Mouse (Mus musculus) megakaryocyte, embryonic 14.5 days (primary cell): ENCODE measurements around the gene Map3k20. TPM values are rescaled to one million over a fixed set of nuclear protein-coding genes. Genes with fewer than 3 reads are reported as not detected.

Source experiments
- H3K27me3 ChIP-seq: replicated peaks from 2 replicates; pipeline ENCODE3; 2012; ENCODE audit warnings: inconsistent platforms
- H3K36me3 ChIP-seq: replicated peaks from 2 replicates; pipeline ENCODE3; 2012; ENCODE audit warnings: low read length, inconsistent platforms, mixed read lengths
- H3K4me1 ChIP-seq: 2 replicates; pipeline ENCODE4 v1.6.1; 2012; ENCODE audit warnings: inconsistent platforms
- H3K4me3 ChIP-seq: replicated peaks from 2 replicates; pipeline ENCODE3; 2012; ENCODE audit warnings: moderate library complexity, mild to moderate bottlenecking, inconsistent platforms
- H3K9me3 ChIP-seq: 2 replicates; pipeline ENCODE4 v1.6.1; 2012; ENCODE audit warnings: inconsistent platforms
- FLI1 ChIP-seq: IDR thresholded peaks from 2 replicates; pipeline ENCODE4 v1.6.1; 2012; ENCODE audit warnings: low read length, inconsistent platforms, mixed read lengths
- GATA1 ChIP-seq: IDR thresholded peaks from 3 replicates; pipeline ENCODE4 v1.6.1; 2012; ENCODE audit warnings: mixed read lengths, low read length, inconsistent platforms, borderline replicate concordance
- polyA plus RNA-seq: library from polyadenylated mRNA; stranded (reverse); fragments of >175 nt; gene quantifications from 2 replicates; pipeline ENCODE4 v1.2.3, GENCODE M21; 2012; ENCODE audit warnings: low replicate concordance; ENCODE audit not compliant: insufficient read depth

The Map3k20 gene
- polyA plus RNA-seq, 1 experiment = 2.8 TPM

DNA sequence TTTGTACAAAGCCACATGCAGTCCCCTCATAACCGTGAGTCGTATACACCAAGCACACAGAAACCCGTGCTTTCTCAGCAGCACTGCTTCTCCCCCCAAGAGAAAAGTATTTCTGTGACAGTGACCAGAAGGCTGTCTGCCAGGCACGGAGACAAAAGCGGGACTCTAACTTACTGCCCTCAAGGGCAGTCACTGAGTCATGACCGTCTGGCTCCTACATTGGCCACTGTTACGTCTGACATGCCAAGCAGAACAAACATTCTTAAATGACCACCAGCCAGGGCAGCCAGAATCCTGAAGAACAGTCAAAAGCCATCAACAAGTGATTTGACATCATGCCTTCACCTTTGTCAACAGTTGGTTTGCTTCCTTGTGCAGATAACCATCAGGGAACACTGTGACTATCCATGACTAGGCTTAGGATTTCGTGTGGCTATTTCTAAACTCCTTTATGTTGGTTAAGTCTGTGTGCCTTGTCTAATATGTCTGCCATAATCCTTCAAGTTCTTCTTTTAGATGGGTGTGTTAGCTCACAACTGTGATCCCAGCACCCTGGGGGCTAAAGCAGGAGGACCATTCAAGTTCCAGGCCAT is 153.6 kb downstream of the Map3k20 start:
- Histone ChIP-seq H3K27me3 (no peaks in the 10 kb centered on the region), H3K9me3 (no peaks in the 10 kb centered on the region), H3K36me3 (peaks cover 89% of the 10 kb centered on the region), H3K4me3 (no peak overlapping the region), H3K4me1 (peaks cover under 1% of the 10 kb centered on the region; the same call in 1 of the 2 replicates)
- TF ChIP-seq FLI1 (no peak), GATA1 (no peak)

DNA sequence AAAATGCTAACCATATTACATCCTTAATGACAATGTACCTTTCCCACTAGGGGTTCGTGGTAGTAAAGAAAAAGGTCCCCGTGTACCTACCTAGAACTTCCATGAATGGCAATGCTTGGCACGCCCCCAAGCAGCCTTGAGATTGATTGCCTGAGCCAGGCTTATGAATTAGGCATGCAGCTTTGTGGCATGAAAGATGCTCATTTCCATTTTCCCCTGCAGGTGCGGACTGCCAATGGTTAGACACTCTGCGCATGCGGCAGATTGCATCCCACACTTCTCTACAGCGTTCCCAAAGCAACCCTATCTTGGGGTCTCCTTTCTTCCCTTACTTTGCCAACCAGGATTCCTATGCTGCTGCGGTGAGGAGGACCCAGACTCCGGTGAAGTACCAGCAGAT is 155.6 kb downstream of the Map3k20 start:
- Histone ChIP-seq H3K4me3 (no peak overlapping the region), H3K4me1 (peaks cover 14% of the 10 kb centered on the region), H3K27me3 (no peaks in the 10 kb centered on the region), H3K36me3 (peaks cover 70% of the 10 kb centered on the region), H3K9me3 (no peaks in the 10 kb centered on the region)
- TF ChIP-seq GATA1 (no peak), FLI1 (no peak)

DNA sequence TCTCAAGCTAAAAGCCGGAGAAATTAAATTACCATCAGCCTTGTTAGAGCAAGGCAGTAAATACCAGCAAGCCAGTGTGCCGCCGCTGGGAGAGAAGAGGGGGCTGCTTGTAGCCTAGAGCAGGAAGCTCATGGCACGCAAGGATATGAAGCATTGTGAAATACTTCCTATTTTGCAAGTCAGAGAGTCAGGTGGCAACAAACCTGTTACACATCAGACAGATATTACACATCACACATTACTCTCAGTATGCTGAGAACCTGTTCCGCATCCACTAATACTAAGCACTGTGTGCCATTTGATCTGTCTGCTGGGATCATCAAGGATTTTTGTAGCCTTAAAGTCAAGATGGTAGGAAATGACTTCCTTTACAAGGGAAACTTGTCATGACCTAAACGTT is 157.4 kb downstream of the Map3k20 start:
- no peaks in the 10 kb centered on the region for H3K27me3 ChIP-seq
- H3K4me1 ChIP-seq = peaks cover 14% of the 10 kb centered on the region
- H3K9me3 ChIP-seq = no peaks in the 10 kb centered on the region
- H3K36me3 ChIP-seq = peaks cover 55% of the 10 kb centered on the region
- H3K4me3 ChIP-seq = no peak overlapping the region
- TF ChIP-seq GATA1 (no peak), FLI1 (no peak)

DNA sequence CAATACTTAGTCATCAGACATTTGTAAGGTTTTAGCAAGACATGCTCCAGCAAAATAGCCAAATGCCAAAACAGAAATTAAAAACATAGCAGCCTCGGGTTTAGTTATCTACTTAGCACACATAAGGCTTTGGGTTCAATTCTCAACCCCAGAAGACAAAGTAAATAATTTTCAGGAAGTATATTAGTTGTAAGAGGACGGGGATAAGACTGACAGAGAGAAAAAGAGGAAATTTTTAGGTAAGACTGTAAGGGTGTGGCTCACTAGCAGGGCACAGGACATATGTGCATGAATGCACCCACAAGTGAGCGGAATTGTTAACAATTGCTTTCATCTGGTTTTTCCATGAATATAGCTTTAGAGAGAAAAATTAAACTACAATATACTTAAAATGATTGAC is 158.5 kb downstream of the Map3k20 start:
- H3K27me3 ChIP-seq = no peaks in the 10 kb centered on the region
- no peak for TF ChIP-seq FLI1
- TF ChIP-seq GATA1 = no peak
- H3K4me1 ChIP-seq = peaks cover 14% of the 10 kb centered on the region
- no peak overlapping the region for H3K4me3 ChIP-seq
- H3K9me3 ChIP-seq = no peaks in the 10 kb centered on the region
- peaks cover 43% of the 10 kb centered on the region for H3K36me3 ChIP-seq

DNA sequence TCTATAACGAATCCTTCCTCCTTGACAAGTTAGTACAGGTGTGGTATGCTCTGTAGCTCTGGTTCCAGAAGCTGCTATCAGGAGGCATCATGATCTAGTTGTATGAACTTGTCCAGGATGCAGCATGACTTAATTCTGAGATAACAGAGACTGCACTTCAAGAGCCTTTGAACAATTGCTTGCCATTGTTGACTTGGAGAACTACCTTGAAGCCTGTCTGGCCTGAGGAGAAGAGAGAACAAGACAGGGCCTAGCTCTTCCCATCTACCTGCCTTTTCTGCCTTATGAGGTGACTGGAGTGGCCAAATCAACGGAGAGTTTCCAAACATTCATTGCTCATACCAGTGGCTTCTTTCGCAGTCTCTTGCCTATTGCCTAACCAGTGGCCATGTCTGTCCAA is 160.7 kb downstream of the Map3k20 start:
- Histone ChIP-seq H3K4me3 (no peak overlapping the region), H3K27me3 (no peaks in the 10 kb centered on the region), H3K9me3 (no peaks in the 10 kb centered on the region), H3K4me1 (peaks cover 14% of the 10 kb centered on the region), H3K36me3 (peaks cover 23% of the 10 kb centered on the region)
- no peak for TF ChIP-seq FLI1
- TF ChIP-seq GATA1 = no peak

DNA sequence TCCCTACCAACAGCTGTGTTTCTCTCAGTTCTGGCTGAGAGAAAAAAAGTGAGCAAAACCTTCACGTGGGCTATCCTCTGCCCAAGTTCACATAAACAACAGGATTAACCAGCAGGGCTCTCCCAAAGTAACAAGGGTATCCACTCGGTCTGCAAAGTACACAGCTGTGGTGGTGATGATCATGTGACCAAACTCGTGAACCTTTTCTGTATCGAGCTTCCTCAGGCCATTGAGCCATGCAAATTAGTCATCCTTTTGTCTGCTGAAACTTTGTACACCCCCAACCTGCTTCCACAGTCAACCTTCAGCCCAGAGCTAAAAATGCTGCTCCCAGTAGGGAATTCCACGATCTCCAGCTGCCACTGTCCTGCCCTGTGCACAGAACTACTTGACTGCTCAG is 161.2 kb downstream of the Map3k20 start:
- no peak overlapping the region for H3K4me3 ChIP-seq
- no peaks in the 10 kb centered on the region for H3K27me3 ChIP-seq
- peaks cover 14% of the 10 kb centered on the region for H3K4me1 ChIP-seq
- H3K9me3 ChIP-seq = no peaks in the 10 kb centered on the region
- peaks cover 18% of the 10 kb centered on the region for H3K36me3 ChIP-seq
- no peak for TF ChIP-seq GATA1
- TF ChIP-seq FLI1 = no peak

DNA sequence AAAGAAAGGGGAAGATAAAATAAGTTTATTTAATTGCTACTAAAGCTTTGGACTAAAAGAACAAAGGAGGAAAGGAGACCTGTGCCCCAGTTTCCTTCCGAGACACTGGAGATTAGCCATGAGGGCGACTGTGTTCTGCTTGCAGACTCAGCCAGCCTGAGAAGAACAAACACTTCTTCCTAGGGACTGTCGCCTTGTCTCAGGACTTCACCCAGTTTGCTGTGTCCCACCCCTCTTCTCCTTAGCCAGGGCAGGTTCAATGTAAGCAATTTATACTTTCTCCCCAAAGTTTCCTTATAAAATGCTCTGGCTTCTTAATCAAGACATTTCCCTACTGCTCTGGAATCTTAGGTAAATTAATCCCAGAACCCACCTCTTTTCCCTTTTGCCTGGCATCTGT is 168.1 kb downstream of the Map3k20 start:
- Histone ChIP-seq H3K9me3 (no peaks in the 10 kb centered on the region), H3K4me3 (no peak overlapping the region)
- no peak for TF ChIP-seq FLI1
- TF ChIP-seq GATA1 = no peak

DNA sequence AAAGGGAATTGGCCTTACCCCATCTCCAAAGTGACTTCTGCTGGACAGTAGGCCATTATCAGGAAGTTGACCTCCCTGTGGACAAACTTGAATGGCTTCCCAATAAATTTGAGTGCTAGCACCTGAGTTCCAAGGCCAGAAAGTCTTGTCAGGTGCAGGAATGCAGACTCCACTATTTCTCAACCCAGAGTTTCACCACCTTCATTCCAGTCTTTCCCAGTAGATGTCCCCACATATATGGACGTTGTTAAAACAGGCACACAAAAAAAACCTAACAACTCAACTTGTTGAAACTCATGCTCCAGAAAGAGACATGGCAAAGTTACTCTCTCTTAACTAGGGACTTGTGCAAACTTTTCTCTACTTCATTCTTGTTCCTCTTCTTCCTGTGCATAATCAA is 170.8 kb downstream of the Map3k20 start:
- no peak for TF ChIP-seq GATA1
- TF ChIP-seq FLI1 = no peak
- H3K27me3 ChIP-seq = no peaks in the 10 kb centered on the region
- no peaks in the 10 kb centered on the region for H3K36me3 ChIP-seq
- no peaks in the 10 kb centered on the region for H3K9me3 ChIP-seq
- no peak overlapping the region for H3K4me3 ChIP-seq
- H3K4me1 ChIP-seq = peaks cover 15% of the 10 kb centered on the region; the same call in 1 of the 2 replicates

More for the DNA sequence above, 168.1 kb downstream of the Map3k20 start:
- no peaks in the 10 kb centered on the region for H3K36me3 ChIP-seq
- H3K4me1 ChIP-seq = peaks cover 9% of the 10 kb centered on the region; the same call in 1 of the 2 replicates
- H3K27me3 ChIP-seq = no peaks in the 10 kb centered on the region

DNA sequence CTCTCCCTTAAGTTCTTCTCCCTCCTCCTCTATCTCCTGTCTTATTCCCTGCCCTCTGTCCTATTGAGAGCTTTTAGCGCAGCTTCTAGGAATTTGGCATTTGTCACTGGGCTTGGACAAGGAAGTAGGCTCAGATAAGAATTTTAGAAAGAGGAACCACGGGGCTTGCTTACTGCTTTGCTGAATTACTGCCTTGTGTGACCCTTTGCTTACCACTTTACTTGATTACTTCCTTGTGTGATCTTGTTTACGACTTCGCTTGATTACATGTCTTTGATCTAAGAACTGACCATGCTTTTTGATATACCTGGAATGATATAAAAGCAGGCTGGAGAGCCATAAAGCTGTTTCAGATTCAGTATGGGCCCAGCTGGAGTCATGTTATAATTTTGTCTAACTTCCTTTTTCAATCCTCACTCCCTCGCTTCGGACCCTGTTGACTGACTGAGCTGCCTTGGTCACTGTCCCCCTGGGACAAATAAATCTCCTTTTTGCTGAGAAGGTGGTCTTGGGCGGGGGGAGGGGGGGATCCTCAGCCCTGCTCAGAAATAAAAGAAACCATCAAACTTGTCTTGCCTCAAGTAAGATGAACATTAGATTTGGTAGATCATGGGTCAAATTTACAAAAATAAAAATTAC is 179.1 kb downstream of the Map3k20 start:
- peaks cover 3% of the 10 kb centered on the region for H3K36me3 ChIP-seq
- H3K4me3 ChIP-seq = peak overlapping the region; percentile 70
- peaks cover 50% of the 10 kb centered on the region for H3K4me1 ChIP-seq
- no peak for TF ChIP-seq FLI1
- TF ChIP-seq GATA1 = no peak
- H3K27me3 ChIP-seq = no peaks in the 10 kb centered on the region
- H3K9me3 ChIP-seq = peaks cover 3% of the 10 kb centered on the region; the same call in 1 of the 2 replicates

DNA sequence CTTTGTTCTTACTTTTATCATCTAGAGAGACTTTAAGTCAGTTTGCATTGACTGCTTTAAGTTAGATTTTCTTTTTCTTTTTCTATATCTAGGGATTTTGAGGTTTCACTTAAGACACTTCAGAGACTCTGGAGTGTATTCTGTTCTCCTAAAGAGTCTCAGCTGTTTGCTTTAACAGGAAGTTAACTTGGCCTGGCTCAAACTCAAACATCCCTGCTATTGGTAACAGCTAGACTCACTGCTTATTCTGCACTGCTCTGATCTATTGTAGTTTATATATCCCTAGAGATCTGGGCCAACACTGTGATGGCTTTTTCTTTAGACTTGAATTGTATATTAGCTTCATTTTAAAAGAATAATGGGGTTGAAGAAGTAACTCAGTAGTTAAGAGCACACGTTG is 182.2 kb downstream of the Map3k20 start:
- no peak overlapping the region for H3K4me3 ChIP-seq
- peaks cover 4% of the 10 kb centered on the region for H3K36me3 ChIP-seq
- peaks cover 51% of the 10 kb centered on the region for H3K4me1 ChIP-seq
- peaks cover 6% of the 10 kb centered on the region; the same call in 1 of the 2 replicates for H3K9me3 ChIP-seq
- H3K27me3 ChIP-seq = no peaks in the 10 kb centered on the region
- TF ChIP-seq GATA1 (no peak), FLI1 (no peak)
